Mouse (Mus musculus) embryonic fibroblast, embryonic 13.5 days (primary cell): ENCODE measurements around the gene 9930104L06Rik. TPM values are rescaled to one million over a fixed set of nuclear protein-coding genes. Genes with fewer than 3 reads are reported as not detected.

Experiments used
- H3K27ac ChIP-seq: 2 replicates; pipeline ENCODE4 v1.5.1; 2012; ENCODE audit warnings: low read length, control low read depth, inconsistent platforms; ENCODE audit not compliant: insufficient read depth
- H3K4me1 ChIP-seq: 2 replicates; pipeline ENCODE4 v1.6.1; 2011; ENCODE audit warnings: low read length; ENCODE audit not compliant: control insufficient read depth, insufficient read depth
- H3K4me3 ChIP-seq: 2 replicates; pipeline ENCODE4 v1.5.1; 2011; ENCODE audit warnings: mild to moderate bottlenecking, control low read depth, low read length; ENCODE audit not compliant: insufficient read depth
- CTCF ChIP-seq: IDR thresholded peaks from 2 replicates; pipeline ENCODE4 v1.5.1; 2011; ENCODE audit warnings: mild to moderate bottlenecking, control low read depth, low read length, moderate library complexity, borderline replicate concordance; ENCODE audit not compliant: insufficient read depth
- POLR2A ChIP-seq: IDR thresholded peaks from 2 replicates; pipeline ENCODE4 v1.6.1; 2011; ENCODE audit warnings: low read depth, mild to moderate bottlenecking, control low read depth, low read length, moderate library complexity
- polyA plus RNA-seq: library from polyadenylated mRNA; stranded (reverse); fragments of >200 nt; gene quantifications from 2 replicates; pipeline ENCODE4 v1.2.4, GENCODE M21; 2011; ENCODE audit warnings: low read depth; ENCODE audit not compliant: missing spikeins, insufficient read length

The 9930104L06Rik gene
- polyA plus RNA-seq, 1 experiment: 12.7 TPM

GRCm38 (mm10) chr4:124957284-124957683, 20.4 kb downstream of the 9930104L06Rik start:
- Histone ChIP-seq H3K4me3 (no peak overlapping the region), H3K27ac (no peak overlapping the region), H3K4me1 (no peaks in the 10 kb centered on the region)
- TF ChIP-seq CTCF: no peak
- TF ChIP-seq POLR2A: no peak

GRCm38 (mm10) chr4:124959062-124959461, 22.2 kb downstream of the 9930104L06Rik start:
- Histone ChIP-seq H3K4me1 (no peaks in the 10 kb centered on the region), H3K4me3 (no peak overlapping the region), H3K27ac (no peak overlapping the region)
- TF ChIP-seq POLR2A (no peak), CTCF (no peak)

- H3K4me1 ChIP-seq: no peaks in the 10 kb centered on the region
- TF ChIP-seq CTCF (no peak), POLR2A (no peak)
Measured at GRCm38 (mm10) chr4:124960940-124961339, 24.1 kb downstream of the 9930104L06Rik start.

GRCm38 (mm10) chr4:124962576-124962975, 25.7 kb downstream of the 9930104L06Rik start:
- no peak overlapping the region for H3K4me3 ChIP-seq
- no peak overlapping the region for H3K27ac ChIP-seq
- H3K4me1 ChIP-seq: no peaks in the 10 kb centered on the region
- no peak for TF ChIP-seq POLR2A
- TF ChIP-seq CTCF: no peak

More at GRCm38 (mm10) chr4:124960940-124961339, 24.1 kb downstream of the 9930104L06Rik start:
- Histone ChIP-seq H3K4me3 (no peak overlapping the region), H3K27ac (no peak overlapping the region)

- Histone ChIP-seq H3K4me3 (no peak overlapping the region), H3K27ac (no peak overlapping the region), H3K4me1 (no peaks in the 10 kb centered on the region)
- TF ChIP-seq CTCF: no peak
- no peak for TF ChIP-seq POLR2A
Measured at GRCm38 (mm10) chr4:124964912-124965599, 28.2 kb downstream of the 9930104L06Rik start.

- TF ChIP-seq CTCF (no peak), POLR2A (no peak)
- Histone ChIP-seq H3K4me3 (no peak overlapping the region), H3K4me1 (no peaks in the 10 kb centered on the region), H3K27ac (no peak overlapping the region)
Measured at GRCm38 (mm10) chr4:124968711-124969110, 31.9 kb downstream of the 9930104L06Rik start.

- Histone ChIP-seq H3K4me1 (no peaks in the 10 kb centered on the region), H3K27ac (no peak overlapping the region)
- TF ChIP-seq CTCF (no peak), POLR2A (no peak)
Measured at GRCm38 (mm10) chr4:124969219-124969848, 32.5 kb downstream of the 9930104L06Rik start.

GRCm38 (mm10) chr4:124970194-124970593, 33.3 kb downstream of the 9930104L06Rik start:
- no peak for TF ChIP-seq CTCF
- no peak for TF ChIP-seq POLR2A
- no peak overlapping the region for H3K27ac ChIP-seq
- H3K4me1 ChIP-seq: no peaks in the 10 kb centered on the region
- H3K4me3 ChIP-seq: no peak overlapping the region

More at GRCm38 (mm10) chr4:124969219-124969848, 32.5 kb downstream of the 9930104L06Rik start:
- no peak overlapping the region for H3K4me3 ChIP-seq

- no peak for TF ChIP-seq CTCF
- no peak for TF ChIP-seq POLR2A
- Histone ChIP-seq H3K4me1 (no peaks in the 10 kb centered on the region), H3K4me3 (no peak overlapping the region), H3K27ac (no peak overlapping the region)
Measured at GRCm38 (mm10) chr4:124970677-124971076, 33.8 kb downstream of the 9930104L06Rik start.

GRCm38 (mm10) chr4:124971094-124971493, 34.2 kb downstream of the 9930104L06Rik start:
- Histone ChIP-seq H3K4me3 (no peak overlapping the region), H3K27ac (no peak overlapping the region)

GRCm38 (mm10) chr4:124972316-124972715, 35.5 kb downstream of the 9930104L06Rik start:
- no peaks in the 10 kb centered on the region for H3K4me1 ChIP-seq
- no peak overlapping the region for H3K4me3 ChIP-seq
- H3K27ac ChIP-seq: no peak overlapping the region
- TF ChIP-seq CTCF (no peak), POLR2A (no peak)

More at GRCm38 (mm10) chr4:124971094-124971493, 34.2 kb downstream of the 9930104L06Rik start:
- TF ChIP-seq POLR2A (no peak), CTCF (no peak)
- no peaks in the 10 kb centered on the region for H3K4me1 ChIP-seq
